Mouse (Mus musculus) MEL (cell line): ENCODE results near the gene Ldhc. TPM values are rescaled to one million over a fixed set of nuclear protein-coding genes. Genes with fewer than 3 reads are reported as not detected.

ENCODE experiments used
- DNase-seq: peaks from one replicate; pipeline ENCODE4 v3.0.0; 2011; ENCODE audit warnings: low read depth, low spot score
- H3K27ac ChIP-seq: 2 replicates; pipeline ENCODE4 v1.5.1; 2012; ENCODE audit warnings: low read depth, mild to moderate bottlenecking, control low read depth, low read length, moderate library complexity; ENCODE audit not compliant: control insufficient read depth
- H3K27me3 ChIP-seq, 2 experiments: fragments of 150-350 bp in 1 of 2; sonication (generic) in 1 of 2; 2 replicates each; pipeline ENCODE4 v1.6.1; 2012; ENCODE audit warnings: low read length in 2 of 2, mild to moderate bottlenecking in 2 of 2, improper control_type of control experiment in 1 of 2, moderate library complexity in 1 of 2; ENCODE audit not compliant: insufficient read depth in 2 of 2, control insufficient read depth in 1 of 2
- H3K36me3 ChIP-seq, 2 experiments: 2 replicates each; pipeline ENCODE4 v1.6.1; 2012 to 2014; ENCODE audit warnings: low read length in 2 of 2, improper control_type of control experiment in 1 of 2, inconsistent platforms in 1 of 2, mild to moderate bottlenecking in 1 of 2; ENCODE audit not compliant: insufficient read depth in 2 of 2, control insufficient read depth in 1 of 2
- H3K4me1 ChIP-seq, 2 experiments: fragments of 150-350 bp in 1 of 2; sonication (generic) in 1 of 2; 2 replicates each; pipeline ENCODE4 v1.6.1; 2012; ENCODE audit warnings: low read length in 2 of 2, improper control_type of control experiment in 1 of 2, mild to moderate bottlenecking in 1 of 2; ENCODE audit not compliant: insufficient read depth in 2 of 2, control insufficient read depth in 1 of 2
- H3K4me3 ChIP-seq, 2 experiments: fragments of 150-350 bp in 1 of 2; sonication (generic) in 1 of 2; 2 replicates each; pipeline ENCODE4 v1.5.1; 2012; ENCODE audit warnings: low read depth in 2 of 2, low read length in 2 of 2, mild to moderate bottlenecking in 2 of 2, moderate library complexity in 2 of 2, control low read depth in 1 of 2, improper control_type of control experiment in 1 of 2; ENCODE audit not compliant: control insufficient read depth in 1 of 2, insufficient read depth in 1 of 2
- H3K79me2 ChIP-seq: 2 replicates; pipeline ENCODE4 v1.6.1; 2012; ENCODE audit warnings: mild to moderate bottlenecking, low read length, moderate library complexity; ENCODE audit not compliant: control insufficient read depth, poor library complexity, insufficient read depth
- H3K9ac ChIP-seq: 2 replicates; pipeline ENCODE4 v1.6.1; 2012; ENCODE audit warnings: low read depth, mild to moderate bottlenecking, control low read depth, low read length, moderate library complexity; ENCODE audit not compliant: control insufficient read depth, poor library complexity, severe bottlenecking
- H3K9me3 ChIP-seq: fragments of 150-350 bp; sonication (generic); replicated peaks from 2 replicates; pipeline ENCODE4 v1.6.1; 2012; ENCODE audit warnings: mild to moderate bottlenecking, low read length, improper control_type of control experiment, moderate library complexity; ENCODE audit not compliant: insufficient read depth
- BHLHE40 ChIP-seq: IDR thresholded peaks from 2 replicates; pipeline ENCODE4 v1.6.1; 2012; ENCODE audit warnings: low read depth, mild to moderate bottlenecking, inconsistent platforms, low read length, improper control_type of control experiment, borderline replicate concordance
- CHD1 ChIP-seq: IDR thresholded peaks from 2 replicates; pipeline ENCODE4 v1.6.1; 2012; ENCODE audit warnings: low read depth, mild to moderate bottlenecking, inconsistent platforms, low read length, improper control_type of control experiment
- EP300 ChIP-seq, 2 experiments: IDR thresholded peaks; 2 replicates each; pipeline ENCODE4 v1.6.1; 2011; ENCODE audit warnings: improper control_type of control experiment in 2 of 2, low read length in 2 of 2, low read depth in 1 of 2, mild to moderate bottlenecking in 1 of 2
- GABPA ChIP-seq: IDR thresholded peaks from 2 replicates; pipeline ENCODE4 v1.6.1; 2012; ENCODE audit warnings: low read depth, mild to moderate bottlenecking, inconsistent platforms, low read length, improper control_type of control experiment, moderate library complexity
- GATA1 ChIP-seq: IDR thresholded peaks from 2 replicates; pipeline ENCODE4 v1.6.1; 2011; ENCODE audit warnings: low read depth, low read length, improper control_type of control experiment
- HCFC1 ChIP-seq: IDR thresholded peaks from 2 replicates; pipeline ENCODE4 v1.6.1; 2012; ENCODE audit warnings: low read depth, mild to moderate bottlenecking, inconsistent platforms, low read length, improper control_type of control experiment, moderate library complexity
- MAX ChIP-seq: IDR thresholded peaks from 2 replicates; pipeline ENCODE4 v1.6.1; 2011; ENCODE audit warnings: low read length, improper control_type of control experiment
- MAZ ChIP-seq: IDR thresholded peaks from 2 replicates; pipeline ENCODE4 v1.6.1; 2012; ENCODE audit warnings: low read depth, mild to moderate bottlenecking, inconsistent platforms, low read length, improper control_type of control experiment
- MEF2A ChIP-seq: IDR thresholded peaks from 2 replicates; pipeline ENCODE4 v1.6.1; 2014; ENCODE audit warnings: low read depth, mild to moderate bottlenecking, inconsistent platforms, low read length, improper control_type of control experiment; ENCODE audit not compliant: poor library complexity, insufficient replicate concordance, severe bottlenecking; ENCODE audit errors: extremely low read depth
- MXI1 ChIP-seq: IDR thresholded peaks from 2 replicates; pipeline ENCODE4 v1.6.1; 2011; ENCODE audit warnings: mild to moderate bottlenecking, low read depth, low read length, improper control_type of control experiment
- MYB ChIP-seq: IDR thresholded peaks from 2 replicates; pipeline ENCODE4 v1.6.1; 2011; ENCODE audit warnings: mild to moderate bottlenecking, low read depth, low read length, improper control_type of control experiment
- MYC ChIP-seq: IDR thresholded peaks from 2 replicates; pipeline ENCODE4 v1.6.1; 2011; ENCODE audit warnings: low read depth, mild to moderate bottlenecking, low read length, improper control_type of control experiment, moderate library complexity
- NELFE ChIP-seq: IDR thresholded peaks from 2 replicates; pipeline ENCODE4 v1.6.1; 2011; ENCODE audit warnings: low read depth, low read length, improper control_type of control experiment
- POLR2AphosphoS2 ChIP-seq: IDR thresholded peaks from 2 replicates; pipeline ENCODE4 v1.6.1; 2011; ENCODE audit warnings: low read length, improper control_type of control experiment
- RCOR1 ChIP-seq: IDR thresholded peaks from 2 replicates; pipeline ENCODE4 v1.6.1; 2012; ENCODE audit warnings: low read depth, mild to moderate bottlenecking, inconsistent platforms, low read length, improper control_type of control experiment
- TAL1 ChIP-seq: IDR thresholded peaks from 2 replicates; pipeline ENCODE4 v1.6.1; 2012; ENCODE audit warnings: mild to moderate bottlenecking, inconsistent platforms, low read length, moderate library complexity, mixed read lengths
- TBP ChIP-seq: IDR thresholded peaks from 2 replicates; pipeline ENCODE4 v1.8.0; 2011; ENCODE audit warnings: low read depth, low read length, improper control_type of control experiment
- TCF12 ChIP-seq: IDR thresholded peaks from 2 replicates; pipeline ENCODE4 v1.6.1; 2014; ENCODE audit warnings: low read depth, mild to moderate bottlenecking, inconsistent platforms, low read length, improper control_type of control experiment, moderate library complexity
- UBTF ChIP-seq: IDR thresholded peaks from 2 replicates; pipeline ENCODE4 v1.6.1; 2012; ENCODE audit warnings: low read depth, mild to moderate bottlenecking, inconsistent platforms, low read length, improper control_type of control experiment, moderate library complexity, borderline replicate concordance; ENCODE audit not compliant: insufficient read depth
- USF2 ChIP-seq, 2 experiments: IDR thresholded peaks; 2 replicates each; pipeline ENCODE4 v1.6.1; 2011 to 2012; ENCODE audit warnings: improper control_type of control experiment in 2 of 2, low read length in 2 of 2, borderline replicate concordance in 1 of 2, inconsistent platforms in 1 of 2, low read depth in 1 of 2, mild to moderate bottlenecking in 1 of 2; ENCODE audit not compliant: insufficient read depth in 1 of 2
- ZC3H11A ChIP-seq: IDR thresholded peaks from 2 replicates; pipeline ENCODE4 v1.6.1; 2012; ENCODE audit warnings: low read depth, mild to moderate bottlenecking, inconsistent platforms, low read length, improper control_type of control experiment
- ZKSCAN1 ChIP-seq: IDR thresholded peaks from 2 replicates; pipeline ENCODE4 v1.6.1; 2012; ENCODE audit warnings: low read depth, mild to moderate bottlenecking, inconsistent platforms, low read length, improper control_type of control experiment, moderate library complexity
- ZMIZ1 ChIP-seq: IDR thresholded peaks from 2 replicates; pipeline ENCODE4 v1.6.1; 2012; ENCODE audit warnings: low read depth, mild to moderate bottlenecking, inconsistent platforms, low read length, improper control_type of control experiment, moderate library complexity
- ZNF384 ChIP-seq: IDR thresholded peaks from 2 replicates; pipeline ENCODE4 v1.6.1; 2012; ENCODE audit warnings: low read depth, mild to moderate bottlenecking, inconsistent platforms, low read length, improper control_type of control experiment
- polyA plus RNA-seq, 2 experiments: library from polyadenylated mRNA; stranded (reverse) in 1 of 2; unstranded in 1 of 2; fragments of >175 nt in 1 of 2; fragments of >200 nt in 1 of 2; gene quantifications; 2 replicates each; pipeline versions ENCODE4 v1.2.1 to v1.2.4; 2012; ENCODE audit warnings: low replicate concordance in 2 of 2, low read depth in 1 of 2; ENCODE audit not compliant: insufficient read length in 2 of 2, insufficient read depth in 1 of 2, missing spikeins in 1 of 2
- total RNA-seq: library from RNA; depleted of rRNA; stranded (reverse); fragments of 300-350 nt; gene quantifications from 2 replicates; pipeline ENCODE4 v1.2.3, GENCODE M21; 2012

The Ldhc gene
- total and polyA plus RNA-seq, 3 experiments: not detected

GRCm38 (mm10) chr7:46877255-46877654, 16.3 kb downstream of the Ldhc start:
- DNase-seq: no peak
- H3K79me2 ChIP-seq: no peaks in the 10 kb centered on the region
- H3K27me3 ChIP-seq: no peaks in the 10 kb centered on the region
- no peak overlapping the region for H3K9ac ChIP-seq
- H3K36me3 ChIP-seq: peaks cover 0 to 7% of the 10 kb centered on the region in 2 experiments; a peak in 2 of 4 replicates
- H3K9me3 ChIP-seq: no peaks in the 10 kb centered on the region
- peaks cover 9 to 17% of the 10 kb centered on the region in 2 experiments; a peak in 3 of 4 replicates for H3K4me1 ChIP-seq
- no peak for TF ChIP-seq MXI1
- TF ChIP-seq ZKSCAN1: no peak
- TF ChIP-seq ZMIZ1: no peak
- peak; percentile 42; the same call in 1 of the 2 replicates for TF ChIP-seq GATA1
- no peak for TF ChIP-seq MEF2A
- no peak for TF ChIP-seq MYB
- no peak for TF ChIP-seq UBTF
- TF ChIP-seq MYC: no peak
- no peak for TF ChIP-seq HCFC1
- TF ChIP-seq TAL1: 0 out of 2 replicates have a peak, but pooled peaks have one; percentile 32
- no peak for TF ChIP-seq NELFE
- TF ChIP-seq GABPA: no peak
- no peak for TF ChIP-seq TCF12
- peak; percentile 48 to 65 for TF ChIP-seq EP300 (IDR thresholded peaks at IDR 0.05; ENCODE audit: low read depth in 1 of 2, low read length in 2 of 2)
- TF ChIP-seq BHLHE40: no peak
- no peak for TF ChIP-seq RCOR1
- no peak for TF ChIP-seq ZC3H11A
- no peak for TF ChIP-seq MAZ
- no peak for TF ChIP-seq POLR2AphosphoS2
- TF ChIP-seq ZNF384: no peak
- no peak overlapping the region for H3K27ac ChIP-seq
- no peak overlapping the region for H3K4me3 ChIP-seq

GRCm38 (mm10) chr7:46879851-46880250, 18.8 kb downstream of the Ldhc start:
- Histone ChIP-seq H3K4me1 (peaks cover 16 to 37% of the 10 kb centered on the region in 2 experiments), H3K4me3 (no peak overlapping the region), H3K9ac (no peak overlapping the region), H3K79me2 (no peaks in the 10 kb centered on the region), H3K27me3 (no peaks in the 10 kb centered on the region)
- TF ChIP-seq TBP (no peak), RCOR1 (no peak), NELFE (no peak), TAL1 (no peak), UBTF (no peak), USF2 (IDR thresholded peaks at IDR 0.05; ENCODE audit: borderline replicate concordance in 1 of 2, insufficient read depth in 1 of 2, low read depth in 1 of 2, low read length in 2 of 2) (no peak), ZKSCAN1 (no peak), MAX (no peak), ZNF384 (no peak), CHD1 (no peak)
- TF ChIP-seq, all 39 proteins: peak for 0
- no peaks in the 10 kb centered on the region for H3K9me3 ChIP-seq
- DNase-seq: peak; percentile 52
- H3K27ac ChIP-seq: no peak overlapping the region
- H3K36me3 ChIP-seq: peaks cover 0 to 23% of the 10 kb centered on the region in 2 experiments; a peak in 2 of 4 replicates
